Mouse (Mus musculus): ENCODE measurements around the gene Usp44.
A peak's percentile ranks its signal among the peaks of the same experiment; 100 is the strongest.

Usp44 gene

DNA sequence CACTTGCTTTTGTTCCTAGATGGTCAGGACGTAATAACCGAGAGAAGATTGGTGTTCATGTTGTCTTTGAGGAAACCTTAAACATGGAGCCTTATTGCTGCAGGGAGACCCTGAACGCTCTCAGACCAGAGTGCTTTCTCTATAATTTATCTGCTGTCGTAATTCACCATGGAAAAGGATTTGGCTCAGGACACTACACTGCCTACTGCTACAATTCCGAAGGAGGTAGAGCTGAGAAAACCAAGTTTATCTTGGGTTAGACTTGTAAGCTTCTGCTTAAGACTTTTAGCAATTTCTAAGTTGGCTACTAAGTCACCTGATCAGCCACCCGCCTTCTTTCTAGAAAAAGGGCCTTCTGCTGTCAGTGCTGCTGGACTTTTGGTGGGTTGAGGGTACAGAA, 24.7 kb downstream of the Usp44 start:
- DNase-seq, result no peak

DNA sequence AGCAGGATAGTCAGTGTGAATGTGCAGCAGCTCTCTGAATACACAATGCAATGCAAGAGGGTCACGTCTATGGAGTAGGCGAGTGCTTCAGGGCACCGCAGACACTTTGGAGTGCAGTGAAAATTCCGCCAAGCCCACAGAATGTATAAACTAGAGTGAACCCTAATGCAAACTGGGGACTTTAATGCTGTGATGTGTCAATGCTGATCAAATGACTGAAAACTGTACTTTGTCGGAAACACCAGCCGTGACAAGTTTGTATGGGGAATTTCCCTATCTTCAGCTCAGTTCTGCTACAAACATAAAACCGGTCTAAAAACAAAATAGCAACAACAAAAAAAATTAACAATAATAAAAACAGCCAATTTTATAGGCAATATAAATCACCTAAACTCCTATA, 37.0 kb downstream of the Usp44 start:
- no peak for DNase-seq

DNA sequence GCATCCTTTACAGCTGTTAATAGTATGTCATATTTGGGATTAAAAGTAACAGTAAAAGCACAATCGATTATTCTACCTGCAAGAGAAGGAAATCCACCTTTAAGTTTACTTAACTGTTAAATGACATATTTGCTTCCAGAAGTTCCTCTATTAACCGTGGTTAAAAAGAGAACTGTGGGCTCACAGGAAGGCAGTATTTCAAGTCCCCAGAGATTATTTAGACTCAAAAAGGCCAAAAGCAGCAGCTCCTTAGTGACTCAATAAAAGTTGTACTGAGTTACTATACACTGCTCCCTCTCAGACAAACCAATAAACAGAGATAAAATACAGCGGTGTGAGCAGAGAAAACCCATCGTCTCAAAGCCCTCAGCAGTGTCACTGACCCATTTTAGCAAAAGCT, 37.5 kb downstream of the Usp44 start:
- DNase-seq, result no peak

DNA sequence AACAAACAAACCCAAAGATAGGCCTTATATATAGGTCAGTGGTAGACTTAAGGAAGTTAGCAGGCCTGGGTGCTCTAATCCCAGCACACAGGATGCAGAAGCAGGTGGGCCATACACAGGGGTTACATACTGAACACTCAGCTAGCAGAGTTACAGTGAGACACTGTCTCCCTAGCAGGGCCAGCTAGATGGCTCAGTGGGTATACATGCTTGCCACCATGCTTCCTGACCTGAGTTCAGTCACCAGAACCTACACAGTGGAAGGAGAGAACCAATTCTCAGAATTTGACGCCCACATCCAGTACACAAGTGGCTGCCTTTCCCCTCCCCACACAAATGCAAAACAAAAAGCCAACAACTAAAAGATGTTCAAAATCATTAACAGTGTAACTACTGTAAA, 45.4 kb downstream of the Usp44 start:
- DNase-seq, result no peak

DNA sequence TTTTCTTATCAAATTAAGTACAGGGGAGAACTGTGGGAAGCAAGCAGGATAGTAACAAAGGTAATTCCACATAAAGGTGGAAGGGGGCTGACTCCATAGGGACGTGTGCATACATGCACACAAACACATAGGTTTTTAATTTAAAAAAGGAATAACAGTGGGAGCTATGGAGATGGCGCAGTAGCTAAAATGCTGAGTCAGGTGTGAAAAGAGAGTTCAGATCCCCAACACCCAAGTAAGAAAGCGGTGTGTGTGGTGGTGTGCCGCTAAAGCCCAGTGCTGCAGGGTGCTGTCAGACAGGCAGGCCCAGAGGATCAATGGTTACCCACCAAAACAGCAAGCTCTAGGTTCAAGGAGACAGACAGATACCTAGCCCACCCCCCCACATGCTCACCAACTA, 47.4 kb downstream of the Usp44 start:
- DNase-seq, result no peak

DNA sequence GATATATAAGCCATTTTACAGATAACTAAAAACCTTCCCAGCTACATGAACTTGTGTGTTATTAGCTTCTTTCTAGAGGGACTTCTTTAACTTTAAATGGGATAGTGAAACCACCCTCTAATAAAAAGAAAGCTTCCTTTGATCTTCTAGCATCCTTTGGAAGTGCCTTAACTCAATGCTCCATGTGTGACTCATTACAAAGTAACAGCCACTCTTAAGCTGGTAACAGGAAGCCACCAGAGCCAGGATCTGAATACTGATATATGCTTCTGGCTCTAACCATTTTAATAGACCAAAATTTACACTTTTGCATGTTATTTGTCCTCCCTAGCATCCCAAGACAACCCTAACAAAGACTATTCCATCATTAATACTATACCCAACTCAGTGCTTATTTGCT, 50.6 kb downstream of the Usp44 start:
- no peak for DNase-seq

DNA sequence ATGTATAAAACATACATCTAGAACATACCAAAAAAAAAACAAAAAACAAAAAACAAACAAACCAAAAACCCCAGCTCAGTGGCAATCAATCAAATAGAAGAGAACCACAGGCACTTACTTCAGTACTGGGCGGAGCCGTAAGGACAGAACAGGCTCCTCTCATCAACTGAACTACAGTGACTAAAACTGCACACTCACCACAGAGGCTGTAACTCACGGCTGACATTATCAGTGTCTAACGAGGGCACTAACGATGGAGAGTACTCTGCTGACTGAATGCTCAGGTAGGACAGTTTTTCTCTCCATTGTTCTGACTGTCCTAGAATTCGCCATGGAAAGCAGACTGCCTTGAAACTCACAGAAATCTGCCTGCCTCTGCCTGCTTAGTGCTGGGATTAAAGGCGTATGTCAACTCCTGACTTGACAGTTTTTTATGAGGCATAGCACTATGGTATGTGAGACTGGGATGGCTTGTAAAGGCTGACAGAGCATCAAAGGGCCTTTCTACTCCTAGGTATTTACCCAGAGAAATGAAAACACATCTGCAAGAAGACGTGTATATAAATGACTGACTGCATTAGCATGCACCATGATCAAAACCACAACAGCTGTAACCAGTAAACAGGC, 51.5 kb downstream of the Usp44 start:
- DNase-seq, result no peak

DNA sequence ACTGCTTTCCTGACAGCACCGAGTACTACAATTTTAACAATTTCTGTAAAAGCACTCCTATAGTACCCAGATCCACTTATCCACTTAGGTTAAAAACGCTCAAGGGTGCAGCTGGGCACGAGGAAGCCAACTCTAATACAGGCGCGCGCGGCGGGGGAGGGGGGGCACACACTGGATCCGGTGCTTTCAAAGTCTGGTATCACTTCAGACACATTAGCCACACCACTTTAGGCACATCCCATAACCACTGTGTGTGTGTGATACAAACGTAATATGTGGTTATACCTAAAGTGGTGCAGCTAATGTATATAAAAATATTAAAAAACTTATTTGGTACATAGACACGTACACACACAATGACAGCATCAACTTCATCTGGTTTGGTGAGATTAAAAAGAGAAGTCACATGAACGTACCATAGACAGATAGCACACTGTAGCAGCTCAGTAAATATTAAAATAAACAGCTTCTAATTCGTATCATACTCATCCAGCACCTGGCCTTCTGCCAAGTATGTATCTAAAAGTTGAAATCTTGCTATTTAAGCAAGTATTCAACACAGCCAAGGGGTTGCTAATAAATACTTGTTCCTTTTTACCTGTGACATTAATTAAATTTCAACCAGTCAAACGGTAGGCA, 54.6 kb downstream of the Usp44 start:
- no peak for DNase-seq

DNA sequence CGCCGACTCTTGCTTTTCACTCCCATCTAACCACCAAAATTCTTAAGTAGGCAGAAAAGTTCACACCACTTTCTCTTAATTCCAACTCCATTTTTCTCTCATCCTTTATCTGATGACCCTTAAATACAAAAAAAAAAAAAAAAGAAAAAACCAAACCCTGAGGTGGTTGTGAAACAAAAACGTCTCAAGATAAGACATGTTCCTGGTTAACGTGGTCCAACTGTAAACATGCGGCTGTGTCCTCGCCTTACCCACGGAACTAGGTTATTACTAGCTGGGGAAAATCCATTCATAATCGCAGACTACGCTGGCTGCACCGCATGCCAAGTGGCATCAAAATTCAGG, 57.2 kb downstream of the Usp44 start:
- DNase-seq, result peak; percentile 7

DNA sequence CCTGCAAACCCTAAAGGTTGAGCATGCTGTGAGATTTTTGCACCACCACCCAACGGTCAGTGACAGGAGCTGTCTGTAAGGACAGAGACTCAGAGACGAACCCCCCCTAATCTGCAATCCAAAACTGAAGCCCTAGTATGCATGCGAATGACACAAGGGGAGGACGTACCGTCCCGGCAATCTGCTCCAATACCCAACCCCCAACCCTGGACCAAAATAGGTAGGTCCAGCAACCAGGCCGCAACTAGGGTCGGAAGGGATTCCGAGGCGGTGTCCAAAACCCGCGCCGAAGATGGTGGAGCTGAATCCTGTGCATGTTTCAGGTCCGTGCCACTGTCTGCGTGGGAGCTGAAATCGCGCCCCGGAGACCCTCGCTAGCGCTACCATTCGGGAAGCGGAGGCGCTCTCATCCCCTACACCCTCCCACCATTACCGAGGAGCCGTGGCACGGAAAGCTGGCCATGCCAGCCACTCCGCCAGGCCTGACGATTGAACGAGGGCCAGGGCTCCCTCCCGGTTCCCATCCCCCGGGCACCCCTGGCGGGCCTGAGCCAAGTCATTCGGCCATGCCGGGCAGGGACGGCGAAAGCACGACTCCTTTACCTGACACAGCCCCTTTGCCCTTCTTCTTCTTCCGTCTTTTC, 57.7 kb downstream of the Usp44 start:
- DNase-seq, result no peak

DNA sequence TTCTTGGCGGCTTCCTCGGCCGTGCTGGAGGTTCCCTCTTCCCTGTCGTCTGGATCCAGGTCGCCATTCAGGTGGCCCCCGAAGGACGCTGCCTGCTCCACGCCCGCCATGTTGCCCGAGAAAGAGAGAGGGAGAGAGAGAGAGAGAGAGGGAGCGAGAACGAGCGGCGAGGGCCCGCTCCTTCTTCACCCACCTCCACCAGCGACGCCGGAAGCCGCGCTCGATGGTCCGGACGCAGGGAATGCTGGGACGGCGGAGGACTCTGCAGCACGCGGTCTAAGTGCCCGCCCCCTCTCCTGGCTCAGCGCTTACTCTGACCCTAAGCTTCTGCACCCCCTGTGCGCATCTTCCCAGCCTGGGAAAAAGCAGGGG, 58.2 kb downstream of the Usp44 start:
- peak; percentile 93 for DNase-seq

DNA sequence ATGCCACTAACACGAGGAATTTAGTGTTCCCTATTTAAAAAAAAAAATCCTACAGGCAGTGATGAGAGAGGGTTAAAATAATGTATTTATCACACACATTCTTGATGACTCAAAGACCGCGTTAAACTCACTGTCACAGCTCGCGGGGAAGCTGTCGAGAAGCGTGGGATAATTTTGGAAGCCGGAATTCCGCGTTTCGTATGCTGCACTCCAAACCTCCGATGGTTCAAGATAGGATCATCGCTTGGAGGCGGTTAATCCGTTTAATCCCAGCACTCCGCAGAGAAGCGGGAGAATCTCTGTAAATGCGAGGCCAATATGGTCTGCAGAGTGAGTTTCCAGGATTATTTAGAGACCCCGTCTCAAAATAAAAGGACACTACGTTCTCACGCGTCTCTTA, 58.6 kb downstream of the Usp44 start:
- no peak for DNase-seq

DNA sequence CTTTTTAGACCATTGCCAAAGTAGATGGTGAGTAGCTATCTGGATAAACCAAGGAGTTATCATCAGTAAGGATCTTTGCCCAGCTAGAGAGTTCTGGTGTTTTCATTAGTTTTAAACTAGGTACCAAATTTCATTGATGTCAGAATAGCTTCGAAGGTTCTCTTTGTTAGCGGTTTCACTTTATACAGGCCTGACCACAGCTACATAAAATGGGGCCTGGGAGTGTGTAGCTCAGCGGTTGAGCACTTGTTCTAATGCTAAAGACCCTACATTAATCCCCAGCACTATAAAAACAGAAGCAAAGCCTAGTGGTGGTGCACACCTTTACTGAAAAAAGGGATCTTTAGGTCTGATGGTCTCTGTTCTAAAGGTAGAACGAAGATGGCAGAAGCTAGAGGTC, 59.2 kb downstream of the Usp44 start:
- no peak for DNase-seq

DNA sequence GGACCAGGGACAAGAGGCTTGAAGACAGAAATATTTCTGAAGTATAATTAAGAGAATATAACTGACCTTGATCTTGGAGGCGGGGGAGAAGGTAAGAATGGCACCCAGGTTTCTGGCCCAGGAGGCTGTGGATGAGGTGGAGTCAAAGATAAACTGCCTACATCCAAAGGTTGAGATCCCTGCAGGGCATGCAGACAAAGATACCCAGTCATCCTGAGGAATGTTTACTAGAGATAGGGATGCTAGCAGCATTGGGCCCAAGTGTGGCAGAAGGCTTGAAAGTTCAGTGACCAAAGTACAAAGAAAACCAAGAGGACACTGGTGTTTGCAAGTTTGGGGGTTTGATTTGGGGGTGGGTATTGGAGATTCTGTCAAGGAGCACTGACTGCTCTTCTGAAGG, 59.7 kb downstream of the Usp44 start:
- DNase-seq, result no peak

DNA sequence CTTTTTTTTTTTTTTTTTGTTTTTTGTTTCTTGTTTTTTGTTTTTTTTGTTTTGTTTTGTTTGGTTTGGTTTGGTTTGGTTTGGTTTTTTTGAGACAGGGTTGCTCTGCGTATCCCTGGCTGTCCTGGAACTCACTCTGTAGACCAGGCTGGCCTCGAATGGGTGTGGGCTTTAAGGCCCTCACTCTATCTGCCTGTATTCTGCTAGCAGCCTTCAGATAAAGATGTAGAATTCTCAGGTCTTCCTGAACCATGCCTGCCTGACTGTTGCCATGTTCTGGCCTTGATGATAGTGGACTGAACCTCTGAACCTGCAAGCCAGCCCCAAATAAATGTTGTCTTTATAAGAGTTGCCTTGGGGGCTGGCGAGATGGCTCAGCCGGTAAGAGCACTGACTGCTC, 61.2 kb downstream of the Usp44 start:
- DNase-seq, result no peak

DNA sequence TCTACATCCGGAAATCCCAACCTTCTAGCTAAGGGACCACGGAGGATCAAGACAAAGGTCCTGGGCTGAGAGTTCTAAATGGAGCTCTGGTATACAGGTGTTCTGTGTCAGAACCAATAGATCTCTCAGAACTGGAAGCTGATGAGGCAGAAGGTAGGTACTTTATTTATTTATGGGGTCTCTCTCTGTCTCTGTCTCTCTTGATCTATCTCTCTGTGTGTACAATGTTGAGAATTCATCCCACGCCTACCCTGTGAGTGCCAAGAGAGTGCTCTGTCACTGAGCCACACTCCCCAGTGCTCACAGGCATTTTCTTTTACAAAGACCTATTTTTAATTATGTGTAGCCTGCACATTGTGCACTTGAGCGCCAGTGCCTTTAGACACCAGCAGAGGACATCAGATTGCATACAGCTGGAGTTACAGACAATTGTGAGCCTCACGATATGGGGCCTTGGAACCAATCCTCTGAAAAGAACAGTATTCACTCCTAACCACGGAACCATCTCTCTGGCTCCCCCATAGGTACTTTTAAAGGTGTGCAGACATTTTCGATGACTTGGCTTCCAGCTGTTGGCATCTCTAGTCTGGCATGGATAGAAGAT, 65.8 kb downstream of the Usp44 start, which contains the start of gene Metap2:
Gene Metap2, minus strand, starts transcription at position 51 of the 604 bp plus-strand sequence.
- no peak for DNase-seq

DNA sequence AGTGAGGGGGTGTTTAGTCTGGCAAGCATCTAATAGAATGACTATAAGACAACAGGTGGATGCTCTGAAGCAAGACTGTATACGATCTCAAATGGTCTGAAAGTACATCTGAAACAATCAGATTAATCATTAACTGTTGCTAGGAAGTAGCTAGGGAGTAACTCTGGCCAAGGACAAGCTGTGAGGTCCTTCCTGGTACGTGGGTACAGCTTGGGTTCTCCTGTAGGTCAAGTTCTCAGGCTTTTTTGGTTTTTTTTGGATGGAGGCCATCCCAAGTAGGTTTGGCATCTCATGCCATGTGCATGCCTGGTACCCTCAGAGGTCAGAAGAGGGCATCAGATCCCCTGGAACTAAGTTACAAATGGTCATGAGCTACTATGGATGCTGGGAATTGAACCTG, 67.9 kb downstream of the Usp44 start:
- peak; percentile 62 for DNase-seq

DNA sequence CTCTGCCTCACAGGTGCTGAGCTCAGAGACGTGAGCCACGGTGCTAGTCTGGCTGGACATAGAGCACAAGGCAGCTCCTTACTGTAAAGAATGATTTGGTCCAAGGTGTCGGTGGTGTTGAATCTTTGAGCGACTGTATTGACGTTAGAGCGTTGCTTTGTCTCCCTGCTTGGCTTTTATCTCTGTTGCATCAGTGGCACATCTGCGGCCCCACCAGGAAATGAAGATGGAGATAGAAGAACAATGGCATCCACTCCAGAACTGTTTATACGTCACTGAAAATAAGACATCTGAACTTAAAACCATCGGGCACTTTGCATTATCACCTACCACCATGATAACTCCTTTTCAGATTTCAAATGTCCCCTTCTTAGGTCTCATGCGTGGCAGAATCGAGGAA, 68.6 kb downstream of the Usp44 start:
- no peak for DNase-seq

DNA sequence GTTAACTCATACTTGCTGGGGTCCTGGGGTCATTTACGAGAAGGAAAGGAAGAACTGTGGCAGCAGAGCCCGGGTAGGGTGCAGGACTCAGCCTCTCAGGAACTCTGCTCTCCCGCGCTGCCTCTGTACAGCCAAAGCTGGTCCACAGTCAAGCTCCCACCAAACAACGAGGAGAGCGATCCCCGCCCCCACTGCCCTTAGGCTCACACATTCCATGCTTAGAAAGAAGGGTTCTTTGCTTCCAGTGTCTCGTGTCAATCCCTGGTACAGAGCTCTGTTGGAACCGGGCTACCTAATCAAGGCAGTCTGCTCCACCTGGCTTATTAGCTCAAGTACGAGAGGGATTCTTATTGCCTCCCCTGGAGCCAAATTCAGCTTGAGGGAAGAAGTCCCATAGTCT, 76.0 kb downstream of the Usp44 start:
- DNase-seq, result peak; percentile 35
